Mouse (Mus musculus) ES-Bruce4 (cell line): ENCODE results near the gene Eva1c.

Source experiments
- CTCF ChIP-seq: IDR thresholded peaks from one replicate; pipeline ENCODE4 v1.8.1; 2011; ENCODE audit warnings: low read depth, low read length
- POLR2A ChIP-seq: IDR thresholded peaks from one replicate; pipeline ENCODE4 v1.8.1; 2011; ENCODE audit warnings: low read length; ENCODE audit not compliant: insufficient read depth

DNA sequence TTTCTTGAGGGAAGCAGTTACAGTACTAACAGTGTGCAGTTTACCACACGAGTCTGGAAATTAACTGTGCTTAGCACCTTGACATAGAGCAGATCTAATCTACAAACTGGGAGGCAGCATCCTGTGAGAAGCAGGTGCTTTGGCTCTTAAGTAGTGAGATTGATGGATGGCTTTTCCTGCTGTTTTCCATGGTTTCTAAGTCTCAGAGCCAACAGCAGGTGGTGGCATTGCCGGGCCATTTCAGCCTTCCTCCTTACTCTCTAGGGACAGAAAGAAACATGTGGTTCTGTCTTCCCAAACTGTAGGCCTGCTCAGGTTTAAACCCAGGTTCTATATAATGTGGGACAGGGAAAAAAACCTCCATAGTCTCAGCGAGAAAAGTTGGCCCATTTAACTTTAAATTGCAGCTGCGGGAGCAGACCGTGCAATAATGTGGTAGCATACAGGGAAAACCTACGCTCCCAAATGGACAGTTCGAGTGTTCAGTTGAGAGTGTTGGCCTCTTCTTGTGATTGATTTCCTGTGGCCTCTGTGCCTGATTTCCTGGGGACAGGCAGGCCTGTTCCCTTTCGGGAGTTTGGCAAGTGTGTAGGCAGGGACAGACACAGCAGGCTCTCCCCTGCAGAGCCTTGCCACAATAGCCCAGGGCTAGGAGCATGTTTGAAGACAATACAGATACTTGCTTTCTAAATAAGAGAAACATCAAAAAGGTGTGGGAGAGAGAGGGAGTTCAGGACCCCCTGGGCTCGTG, 6.7 kb downstream of the Eva1c start:
- no peak for TF ChIP-seq CTCF
- TF ChIP-seq POLR2A = no peak
